Mouse (Mus musculus) heart, adult 8-10 months (tissue): ENCODE data around the gene Zbed4. TPM values are rescaled to one million over a fixed set of nuclear protein-coding genes. Genes with fewer than 3 reads are reported as not detected.

Experiments
- total RNA-seq, 4 experiments: library from RNA; stranded (reverse); gene quantifications; 2 replicates each; pipeline ENCODE4 v1.2.4; 2022

Zbed4 gene
- total RNA-seq, 4 experiments from 2014 or later = 6.6 to 11.4 (median 8.3) TPM

Other genes with a start within 250 kb of the Zbed4 start
- gene Zdhhc25, start 151.4 kb upstream of the Zbed4 start, total RNA-seq = not detected
- gene Brd1, start 17.4 kb upstream of the Zbed4 start, total RNA-seq = 10 to 100 TPM; 26.5 to 29.6 (median 28.6) TPM
- gene Alg12, start 67.7 kb downstream of the Zbed4 start, total RNA-seq = 10 to 100 TPM in 2 of 4 experiments, 1 to 10 TPM in 2; 7.4 to 10.3 (median 9.9) TPM
- 10 to 100 TPM; 17.2 to 28.0 (median 21.1) TPM for gene Creld2, start 68.0 kb downstream of the Zbed4 start, total RNA-seq
- 100 to 1,000 TPM in 1 of 4 experiments, 10 to 100 TPM in 3; 70.8 to 183 (median 86.1) TPM for gene Pim3, start 110.5 kb downstream of the Zbed4 start, total RNA-seq
- gene Ttll8, start 202.8 kb downstream of the Zbed4 start, total RNA-seq = not detected
- gene Mlc1, start 227.3 kb downstream of the Zbed4 start, total RNA-seq = not detected
- gene Mov10l1, start 231.2 kb downstream of the Zbed4 start, total RNA-seq = 100 to 1,000 TPM; 105 to 126 (median 121) TPM